Mouse (Mus musculus): Measurements from ENCODE around the gene Snx12. TPM values are rescaled to one million over a fixed set of nuclear protein-coding genes. Genes with fewer than 3 reads are reported as not detected.

Snx12 gene
- total and polyA plus RNA-seq, 3 experiments, result 31.5 to 56.7 (median 52.1) TPM

DNA sequence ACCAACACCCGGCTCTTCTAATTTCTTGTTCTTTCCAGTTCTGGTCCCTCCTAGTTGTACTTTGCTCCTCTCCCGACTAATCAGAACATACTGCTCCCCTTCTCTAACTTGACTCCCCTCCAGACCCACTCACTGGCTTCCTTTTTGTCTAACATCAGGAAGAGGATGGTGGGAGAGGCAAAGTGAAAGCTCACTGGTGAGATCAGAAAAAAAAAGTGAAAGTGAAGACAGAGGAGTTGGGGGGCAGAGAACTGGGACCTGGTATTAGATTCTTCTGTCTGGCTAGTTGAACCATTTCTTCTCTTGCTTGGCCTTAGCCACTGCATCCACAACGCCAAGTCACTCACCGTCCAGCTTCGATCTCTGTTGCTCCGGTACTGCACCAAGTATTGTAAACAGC is 44.3 kb upstream of the Snx12 start:
- H3K27ac ChIP-seq (ENCODE audit: insufficient read depth, low read depth), result no peak overlapping the region; the same call in 1 of the 2 replicates
- peak overlapping the region; percentile 97 for H3K9ac ChIP-seq (ENCODE audit: insufficient read depth, low read depth)
- H3K4me1 ChIP-seq (ENCODE audit: control insufficient read depth in 1 of 2, insufficient read depth in 2 of 2), result peaks cover 2 to 48% of the 10 kb centered on the region in 2 experiments; a peak in 2 of 4 replicates
- H3K27me3 ChIP-seq (replicated peaks), result no peaks in the 10 kb centered on the region
- in situ Hi-C loops (cut with MboI; ENCODE audit: low pct_ligation_motif_present, low pct_unique_long_range_greater_than_20kb, low sequenced_read_pairs) (no loop called here), dilution Hi-C loops (cut with MboI; ENCODE audit: extremely low pct_ligation_motif_present, extremely low pct_unique_long_range_greater_than_20kb, low sequenced_read_pairs) (no loop called here)
- H3K36me3 ChIP-seq (replicated peaks in 1 of 2; ENCODE audit: control insufficient read depth in 1 of 2, insufficient read depth in 1 of 2, low read length in 1 of 2), result peaks cover 34 to 46% of the 10 kb centered on the region in 2 experiments
- no peaks in the 10 kb centered on the region for H3K9me3 ChIP-seq (replicated peaks; ENCODE audit: low read length)
- peak overlapping the region; percentile 64 to 88 (median 82) for H3K4me3 ChIP-seq (replicated peaks in 1 of 3; ENCODE audit: low read depth in 2 of 3, low read length in 2 of 3, poor library complexity in 1 of 3)
- no peak for DNase-seq (ENCODE audit: extremely low read depth)
- H3K79me2 ChIP-seq (replicated peaks; ENCODE audit: control insufficient read depth, extremely low read depth, insufficient read depth, poor library complexity, severe bottlenecking), result peaks cover 30% of the 10 kb centered on the region
- TF ChIP-seq ETS1 (conservative IDR thresholded peaks at IDR 0.05; ENCODE audit: low read depth, low read length), result no peak
- no peak for TF ChIP-seq MAX (IDR thresholded peaks at IDR 0.05; ENCODE audit: low read length)
- no peak for TF ChIP-seq JUN (IDR thresholded peaks at IDR 0.05; ENCODE audit: insufficient read depth, low read depth, low read length)
- TF ChIP-seq POLR2AphosphoS2 (IDR thresholded peaks at IDR 0.05; ENCODE audit: low read depth, low read length), result no peak
- TF ChIP-seq ZC3H11A (IDR thresholded peaks at IDR 0.05; ENCODE audit: low read depth, low read length), result no peak
- no peak for TF ChIP-seq USF1 (IDR thresholded peaks at IDR 0.05; ENCODE audit: low read depth, low read length)
- no peak for TF ChIP-seq CTCF (conservative IDR thresholded peaks at IDR 0.05 in 1 of 2, IDR thresholded peaks at IDR 0.05 in 1 of 2; ENCODE audit: low read depth in 2 of 2, low read length in 2 of 2)
- no peak for TF ChIP-seq HCFC1 (IDR thresholded peaks at IDR 0.05; ENCODE audit: low read depth, low read length)
- no peak for TF ChIP-seq UBTF (IDR thresholded peaks at IDR 0.05; ENCODE audit: low read depth, low read length)
- TF ChIP-seq CHD2 (IDR thresholded peaks at IDR 0.05; ENCODE audit: low read length), result no peak
- TF ChIP-seq SMC3 (IDR thresholded peaks at IDR 0.05; ENCODE audit: low read depth, low read length), result no peak
- no peak for TF ChIP-seq RAD21 (IDR thresholded peaks at IDR 0.05; ENCODE audit: low read depth, low read length)
- TF ChIP-seq MAZ (IDR thresholded peaks at IDR 0.05; ENCODE audit: low read depth, low read length), result no peak
- no peak for TF ChIP-seq POLR2A (IDR thresholded peaks at IDR 0.05; ENCODE audit: low read depth, low read length)
- H3K4me2 ChIP-seq (ENCODE audit: insufficient read depth, low read depth, poor library complexity, severe bottlenecking), result peak overlapping the region; percentile 92

DNA sequence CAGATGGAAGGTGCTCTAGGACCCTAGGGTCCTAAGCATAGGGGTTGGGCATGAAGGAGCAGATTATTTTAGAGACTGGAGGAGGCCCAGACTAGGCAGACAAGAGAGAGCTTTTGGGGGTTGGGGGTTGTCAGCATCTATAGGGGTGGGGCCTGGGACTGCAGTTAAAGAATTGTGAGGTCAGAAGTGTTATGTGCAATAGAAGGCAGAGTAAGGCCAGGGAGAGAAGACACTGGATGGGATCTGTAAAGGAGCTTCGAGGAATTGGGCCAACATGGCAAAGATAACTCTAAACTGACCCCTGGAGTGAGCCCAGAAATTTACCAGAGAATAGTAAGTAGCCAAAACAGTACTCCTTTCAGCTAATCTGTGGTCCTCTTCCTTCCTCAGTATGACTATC is 41.5 kb upstream of the Snx12 start, which contains the start of gene Gm614:
Gene Gm614 (minus strand): TSS at position 101 of the 400 bp plus-strand sequence.
- in situ Hi-C loops (cut with MboI; ENCODE audit: low pct_ligation_motif_present, low pct_unique_long_range_greater_than_20kb, low sequenced_read_pairs), result loop anchor here (5.0 kb wide), 1 partner anchor 63 kb away; no protein-coding TSS in a partner anchor
- Histone ChIP-seq H3K4me1 (ENCODE audit: control insufficient read depth in 1 of 2, insufficient read depth in 2 of 2) (peaks cover 6 to 40% of the 10 kb centered on the region in 2 experiments; a peak in 3 of 4 replicates), H3K4me2 (ENCODE audit: insufficient read depth, low read depth, poor library complexity, severe bottlenecking) (no peak within 1 kb of the TSS), H3K27me3 (replicated peaks) (no peaks in the 10 kb centered on the region), H3K9me3 (replicated peaks; ENCODE audit: low read length) (no peaks in the 10 kb centered on the region), H3K36me3 (replicated peaks in 1 of 2; ENCODE audit: control insufficient read depth in 1 of 2, insufficient read depth in 1 of 2, low read length in 1 of 2) (peaks cover 46 to 64% of the 10 kb centered on the region in 2 experiments), H3K4me3 (replicated peaks in 1 of 3; ENCODE audit: low read depth in 2 of 3, low read length in 2 of 3, poor library complexity in 1 of 3) (no peak within 1 kb of the TSS), H3K27ac (ENCODE audit: insufficient read depth, low read depth) (no peak within 1 kb of the TSS), H3K79me2 (replicated peaks; ENCODE audit: control insufficient read depth, extremely low read depth, insufficient read depth, poor library complexity, severe bottlenecking) (peaks cover 30% of the 10 kb centered on the region), H3K9ac (ENCODE audit: insufficient read depth, low read depth) (no peak within 1 kb of the TSS)
- TF ChIP-seq E2F4 (IDR thresholded peaks at IDR 0.05; ENCODE audit: insufficient replicate concordance, low read depth, low read length), result no peak
- no peak for TF ChIP-seq UBTF (IDR thresholded peaks at IDR 0.05; ENCODE audit: low read depth, low read length)
- TF ChIP-seq MXI1 (IDR thresholded peaks at IDR 0.05; ENCODE audit: low read depth, low read length), result no peak
- TF ChIP-seq NRF1 (IDR thresholded peaks at IDR 0.05; ENCODE audit: low read depth, low read length), result no peak
- no peak for TF ChIP-seq USF2 (conservative IDR thresholded peaks at IDR 0.05; ENCODE audit: low read depth, low read length)
- TF ChIP-seq JUND (conservative IDR thresholded peaks at IDR 0.05; ENCODE audit: low read depth, low read length), result no peak
- no peak for TF ChIP-seq RAD21 (IDR thresholded peaks at IDR 0.05; ENCODE audit: low read depth, low read length)
- TF ChIP-seq MYC (IDR thresholded peaks at IDR 0.05; ENCODE audit: low read depth, low read length), result no peak
- TF ChIP-seq NELFE (IDR thresholded peaks at IDR 0.05; ENCODE audit: low read depth, low read length), result no peak
- no peak; the same call in 1 of the 2 replicates for TF ChIP-seq POLR2AphosphoS2 (IDR thresholded peaks at IDR 0.05; ENCODE audit: low read depth, low read length)
- no peak for TF ChIP-seq USF1 (IDR thresholded peaks at IDR 0.05; ENCODE audit: low read depth, low read length)
- DNase-seq (ENCODE audit: extremely low read depth), result no peak
- dilution Hi-C loops (cut with MboI; ENCODE audit: extremely low pct_ligation_motif_present, extremely low pct_unique_long_range_greater_than_20kb, low sequenced_read_pairs), result no loop called here
